Mouse (Mus musculus) ES-Bruce4 (cell line): Measurements from ENCODE around the gene Rimklb. TPM values are rescaled to one million over a fixed set of nuclear protein-coding genes. Genes with fewer than 3 reads are reported as not detected.
"Not testable (repeated sequence)": the region's sequence is repeated elsewhere in the genome, so short reads cannot be mapped to it uniquely, and the experiment has no call there.

Experiments used
- H3K27ac ChIP-seq: 2 replicates; pipeline ENCODE4 v1.5.1; 2012; ENCODE audit warnings: low read length, inconsistent platforms; ENCODE audit not compliant: insufficient read depth
- H3K27me3 ChIP-seq: 2 replicates; pipeline ENCODE4 v1.6.1; 2012; ENCODE audit warnings: mild to moderate bottlenecking, low read length, inconsistent platforms; ENCODE audit not compliant: control insufficient read depth, poor library complexity, insufficient read depth, severe bottlenecking
- H3K36me3 ChIP-seq: 2 replicates; pipeline ENCODE4 v1.6.1; 2012; ENCODE audit warnings: inconsistent platforms, mild to moderate bottlenecking, low read length, moderate library complexity; ENCODE audit not compliant: control insufficient read depth, poor library complexity, insufficient read depth, severe bottlenecking
- H3K4me1 ChIP-seq: one replicate; pipeline ENCODE4 v1.8.1; 2011; ENCODE audit warnings: low read length; ENCODE audit not compliant: control insufficient read depth, insufficient read depth
- H3K4me3 ChIP-seq: 2 replicates; pipeline ENCODE4 v1.5.1; 2011; ENCODE audit warnings: low read depth, mild to moderate bottlenecking, low read length
- H3K9ac ChIP-seq: 2 replicates; pipeline ENCODE4 v1.6.1; 2012; ENCODE audit warnings: low read depth, mild to moderate bottlenecking, inconsistent platforms; ENCODE audit not compliant: poor library complexity, severe bottlenecking
- H3K9me3 ChIP-seq: replicated peaks from 2 replicates; pipeline ENCODE4 v1.6.1; 2012; ENCODE audit warnings: mild to moderate bottlenecking, low read length, inconsistent platforms; ENCODE audit not compliant: control insufficient read depth, poor library complexity, insufficient read depth, severe bottlenecking
- CTCF ChIP-seq: IDR thresholded peaks from one replicate; pipeline ENCODE4 v1.8.1; 2011; ENCODE audit warnings: low read depth, low read length
- EP300 ChIP-seq: IDR thresholded peaks from 2 replicates; pipeline ENCODE4 v1.6.1; 2011; ENCODE audit warnings: low read depth, low read length; ENCODE audit not compliant: insufficient read depth
- POLR2A ChIP-seq: IDR thresholded peaks from one replicate; pipeline ENCODE4 v1.8.1; 2011; ENCODE audit warnings: low read length; ENCODE audit not compliant: insufficient read depth
- polyA plus RNA-seq: library from polyadenylated mRNA; stranded (reverse); fragments of >200 nt; gene quantifications from 2 replicates; pipeline ENCODE4 v1.2.4, GENCODE M21; 2011; ENCODE audit warnings: low read depth; ENCODE audit not compliant: missing spikeins, insufficient read depth, insufficient read length

The Rimklb gene
- polyA plus RNA-seq = 81.4 and 87.4 TPM in 2 replicates

DNA sequence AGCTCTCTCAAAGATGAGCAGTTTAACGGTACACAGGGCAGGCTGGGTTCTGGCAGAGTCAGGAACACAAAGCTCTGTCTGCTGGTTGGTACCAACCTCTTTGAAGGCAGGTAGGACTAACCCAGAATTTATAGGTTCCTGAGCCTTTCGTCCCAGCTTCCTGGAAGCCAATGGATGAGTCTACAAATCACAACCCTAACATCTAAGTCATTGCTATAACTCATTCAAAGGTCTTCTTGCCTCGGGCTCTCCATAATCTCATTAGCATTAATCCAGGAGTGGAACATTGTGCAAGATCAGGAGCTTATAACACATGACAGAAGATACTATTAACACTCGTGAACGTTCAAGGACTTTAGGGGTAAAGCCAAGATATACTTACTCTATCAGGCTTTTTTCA is at the start of gene Rimklb:
TSS of gene Rimklb (minus strand) at position 101 of the 400 bp plus-strand sequence.
- H3K4me1 ChIP-seq = peaks cover 6% of the 10 kb centered on the region
- no peak within 1 kb of the TSS for H3K4me3 ChIP-seq
- H3K27ac ChIP-seq = no peak within 1 kb of the TSS
- no peaks in the 10 kb centered on the region for H3K27me3 ChIP-seq
- no peaks in the 10 kb centered on the region for H3K36me3 ChIP-seq
- H3K9me3 ChIP-seq = no peaks in the 10 kb centered on the region
- TF ChIP-seq EP300 (no peak), CTCF (no peak), POLR2A (no peak)
- H3K9ac ChIP-seq = no peak within 1 kb of the TSS

DNA sequence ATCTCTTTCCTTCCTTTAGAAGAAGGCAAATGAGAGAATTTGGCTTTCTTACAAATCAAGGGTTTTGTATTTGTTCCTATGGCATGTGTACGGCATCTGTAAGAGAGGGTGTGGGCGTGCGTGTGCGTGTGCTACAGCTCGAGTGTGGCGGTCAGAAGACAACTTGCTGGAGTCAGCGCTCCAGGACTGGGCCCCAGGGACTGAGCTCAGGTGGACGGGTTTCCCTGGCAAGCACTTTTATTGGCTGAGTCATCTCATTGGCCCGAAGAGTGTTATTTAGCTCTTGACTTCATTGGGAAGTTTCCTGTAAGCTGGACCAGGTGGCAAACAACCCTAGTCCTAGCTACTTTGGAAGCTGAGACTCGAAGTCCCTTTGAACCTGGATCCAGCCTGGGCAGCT is 47.4 kb upstream of the Rimklb start:
- H3K9me3 ChIP-seq = no peaks in the 10 kb centered on the region
- no peaks in the 10 kb centered on the region for H3K27me3 ChIP-seq
- TF ChIP-seq EP300 (no peak), CTCF (no peak), POLR2A (no peak)
- H3K27ac ChIP-seq = no peak overlapping the region
- H3K36me3 ChIP-seq = no peaks in the 10 kb centered on the region
- no peak overlapping the region for H3K4me3 ChIP-seq
- H3K9ac ChIP-seq = no peak overlapping the region
- no peaks in the 10 kb centered on the region for H3K4me1 ChIP-seq

DNA sequence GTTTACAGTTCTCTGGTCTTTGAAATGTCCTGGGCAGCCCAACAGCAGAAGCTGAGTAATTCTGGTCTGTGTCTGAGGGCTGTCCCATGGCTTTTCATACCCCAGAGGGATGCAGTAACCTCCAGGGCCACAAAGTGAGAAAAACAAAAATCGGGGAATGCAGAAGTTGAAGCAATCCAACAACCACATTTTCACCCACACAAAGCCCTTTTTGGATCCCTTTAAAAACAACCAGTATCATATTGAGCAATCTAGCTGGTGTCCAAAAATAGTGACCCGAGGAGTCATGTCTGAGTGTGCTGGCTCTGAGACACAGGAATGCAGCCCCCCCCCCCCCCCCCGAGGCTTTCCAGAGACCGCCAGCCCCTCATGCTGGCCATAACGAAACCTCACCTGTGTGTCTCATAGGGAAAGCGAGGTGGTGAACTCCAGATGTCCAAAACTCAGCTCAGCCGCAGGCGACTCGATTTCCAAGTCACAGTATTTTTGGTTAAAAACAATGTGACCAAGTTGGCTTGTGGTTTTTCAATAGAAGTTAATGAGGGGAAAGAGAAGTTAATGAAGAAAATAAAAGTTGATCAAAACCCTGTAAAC is 46.8 kb upstream of the Rimklb start:
- Histone ChIP-seq H3K4me1 (no peaks in the 10 kb centered on the region), H3K9me3 (no peaks in the 10 kb centered on the region), H3K27ac (no peak overlapping the region), H3K4me3 (no peak overlapping the region), H3K9ac (no peak overlapping the region), H3K36me3 (no peaks in the 10 kb centered on the region), H3K27me3 (no peaks in the 10 kb centered on the region)
- no peak for TF ChIP-seq CTCF
- TF ChIP-seq POLR2A = no peak
- TF ChIP-seq EP300 = no peak

DNA sequence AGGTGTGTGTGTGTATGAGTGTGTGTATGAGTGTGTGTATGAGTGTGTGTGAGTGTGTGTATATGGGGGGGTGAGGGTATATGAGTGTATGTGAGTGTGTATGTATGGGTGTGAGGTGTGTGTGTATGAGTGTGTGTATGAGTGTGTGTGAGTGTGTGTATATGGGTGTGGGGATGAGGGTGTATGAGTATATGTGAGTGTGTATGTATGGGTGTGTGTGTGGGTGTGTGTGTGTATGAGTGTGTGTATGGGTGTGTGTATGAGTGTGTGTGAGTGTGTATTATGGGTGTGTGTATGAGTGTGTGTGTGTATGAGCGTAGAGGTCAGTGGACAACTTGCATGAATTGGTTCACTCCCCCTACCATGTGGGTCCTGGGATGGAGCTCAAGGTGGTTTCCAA is 46.1 kb upstream of the Rimklb start:
- TF ChIP-seq EP300 (no peak), POLR2A (no peak), CTCF (no peak)
- no peaks in the 10 kb centered on the region for H3K4me1 ChIP-seq
- H3K9me3 ChIP-seq = no peaks in the 10 kb centered on the region
- no peaks in the 10 kb centered on the region for H3K27me3 ChIP-seq
- no peak overlapping the region for H3K9ac ChIP-seq
- no peaks in the 10 kb centered on the region for H3K36me3 ChIP-seq
- H3K4me3 ChIP-seq = no peak overlapping the region
- H3K27ac ChIP-seq = no peak overlapping the region

DNA sequence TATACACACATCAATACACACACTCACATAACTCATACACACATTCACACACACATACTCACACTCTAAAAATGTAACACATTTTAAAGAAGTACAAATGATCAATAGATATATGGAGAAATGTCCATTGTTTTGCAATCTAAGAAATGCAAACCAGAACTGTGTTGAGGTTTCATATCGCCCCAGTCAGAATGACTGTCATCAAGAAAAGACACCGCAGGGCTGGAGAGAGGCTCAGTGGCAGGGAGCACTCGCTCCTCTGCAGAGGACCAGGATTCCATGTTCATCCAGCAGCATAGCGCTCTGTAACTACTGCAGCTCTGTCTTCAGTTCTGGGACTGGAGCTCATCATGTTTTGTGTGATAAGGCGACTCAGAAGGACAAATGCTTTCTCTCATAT is 45.0 kb upstream of the Rimklb start:
- no peaks in the 10 kb centered on the region for H3K4me1 ChIP-seq
- no peaks in the 10 kb centered on the region for H3K27me3 ChIP-seq
- no peak overlapping the region for H3K27ac ChIP-seq
- H3K9me3 ChIP-seq = no peaks in the 10 kb centered on the region
- H3K9ac ChIP-seq = no peak overlapping the region
- no peaks in the 10 kb centered on the region for H3K36me3 ChIP-seq
- H3K4me3 ChIP-seq = no peak overlapping the region
- TF ChIP-seq POLR2A (no peak), EP300 (no peak)

DNA sequence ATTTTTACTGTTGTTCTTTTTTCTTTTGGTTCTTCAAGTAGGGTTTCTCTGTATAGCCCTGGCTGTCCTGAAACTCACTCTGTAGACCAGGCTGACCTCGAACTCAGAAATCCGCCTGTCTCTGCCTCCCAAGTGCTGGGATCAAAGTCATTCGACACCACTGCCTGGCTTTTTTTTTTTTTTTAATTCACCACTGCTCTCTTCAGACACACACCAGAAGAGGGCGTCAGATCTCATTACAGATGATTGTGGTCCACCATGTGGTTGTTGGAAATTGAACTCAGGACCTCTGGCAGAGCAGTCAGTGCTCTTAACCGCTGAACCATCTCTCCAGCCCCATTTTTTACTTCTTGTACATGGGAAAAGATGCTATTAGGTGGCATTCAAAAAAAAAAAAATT is 43.9 kb upstream of the Rimklb start:
- not testable (repeated sequence) for H3K36me3 ChIP-seq, H3K4me1 ChIP-seq, H3K27me3 ChIP-seq, H3K4me3 ChIP-seq, H3K27ac ChIP-seq, H3K9me3 ChIP-seq, H3K9ac ChIP-seq

DNA sequence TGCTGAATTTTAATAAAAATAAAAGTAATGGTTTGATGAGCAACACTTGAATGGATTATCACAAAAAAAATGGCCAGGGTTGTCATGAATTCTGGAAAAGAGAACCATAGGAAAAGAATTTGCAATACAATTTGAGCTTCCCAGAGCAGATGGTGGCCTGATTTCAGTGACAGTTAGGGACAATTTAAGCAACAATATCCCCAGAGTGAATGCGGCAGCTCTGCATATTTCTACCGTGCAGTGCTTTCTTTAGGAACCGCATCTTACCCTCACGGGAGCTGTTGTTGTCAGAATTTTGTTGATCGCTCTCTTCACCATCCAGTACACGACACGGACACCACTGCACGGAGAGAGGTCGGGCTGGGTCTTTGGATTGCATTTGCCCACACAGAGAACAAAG is 41.0 kb upstream of the Rimklb start:
- no peaks in the 10 kb centered on the region for H3K4me1 ChIP-seq
- H3K36me3 ChIP-seq = no peaks in the 10 kb centered on the region
- no peaks in the 10 kb centered on the region for H3K9me3 ChIP-seq
- no peaks in the 10 kb centered on the region for H3K27me3 ChIP-seq
- H3K4me3 ChIP-seq = no peak overlapping the region
- H3K9ac ChIP-seq = no peak overlapping the region
- TF ChIP-seq POLR2A (no peak), EP300 (no peak), CTCF (no peak)
- H3K27ac ChIP-seq = no peak overlapping the region
